Comparison of ENCODE assay signal across 17 mouse cellular contexts in genomic region chr19:59073006-59073405, GRCm38 (mm10). TPM values are rescaled to one million over a fixed set of nuclear protein-coding genes. Genes with fewer than 3 reads are reported as not detected.
A peak's percentile ranks its signal among the peaks of the same experiment; 100 is the strongest.
DNase-seq lines count a peak whose midpoint lies in the region; ATAC-seq and TF ChIP-seq lines count a peak whose summit lies in the region.
"Had no signal": no experiment of that assay in that cellular context is flagged by ENCODE, and none has a peak within 500 bp of the region (broad histone marks: within the 10 kb centered on the region; RNA-seq: fewer than 3 reads in every experiment).

No protein-coding gene starts in this region.

- peak; percentile 61 for DNase-seq in forebrain, embryonic 14.5 days (ENCODE audit: low spot score)
- DNase-seq in midbrain, postnatal 0 days (ENCODE audit: low spot score), result peak; percentile 44
- peak; percentile 24 for DNase-seq in cerebellum, adult 9-11 months
- no peak for DNase-seq in thymus, postnatal 4 days
- DNase-seq in frontal cortex, postnatal 36 days (ENCODE audit: low spot score in 2 of 2), result no peak
- DNase-seq: B cell, adult 2 months; gastrocnemius, postnatal 36 days; heart, postnatal 36 days; kidney, postnatal 14 days; layer of hippocampus, adult 9-11 months; liver; thymus, postnatal 25 days had no signal

- no peaks in the 10 kb centered on the region for H3K9me3 ChIP-seq in forebrain, embryonic 14.5 days (replicated peaks; ENCODE audit: control insufficient read depth, low read length)
- H3K9me3 ChIP-seq in forebrain, embryonic 12.5 days, result no peaks in the 10 kb centered on the region
- H3K9me3 ChIP-seq in midbrain, postnatal 0 days (ENCODE audit: low read length), result no peaks in the 10 kb centered on the region
- no peaks in the 10 kb centered on the region for H3K9me3 ChIP-seq in midbrain, embryonic 13.5 days
- H3K9me3 ChIP-seq in intestine, embryonic 16.5 days (ENCODE audit: control insufficient read depth, low read length), result no peaks in the 10 kb centered on the region
- H3K9me3 ChIP-seq: heart, embryonic 12.5 days; lung, embryonic 15.5 days had no signal

- TF ChIP-seq CTCF in midbrain, postnatal 0 days (IDR thresholded peaks at IDR 0.05), result no peak

- H3K27ac ChIP-seq in forebrain, embryonic 14.5 days (ENCODE audit: low read depth, low read length), result no peak overlapping the region
- no peak overlapping the region for H3K27ac ChIP-seq in forebrain, embryonic 12.5 days
- H3K27ac ChIP-seq in midbrain, postnatal 0 days (ENCODE audit: low read depth, low read length), result no peak overlapping the region
- H3K27ac ChIP-seq in midbrain, embryonic 13.5 days, result no peak overlapping the region
- no peak overlapping the region for H3K27ac ChIP-seq in intestine, embryonic 16.5 days (ENCODE audit: low read length)
- H3K27ac ChIP-seq: lung, embryonic 15.5 days had no signal

- no peak overlapping the region for H3K9ac ChIP-seq in forebrain, embryonic 14.5 days (ENCODE audit: low read length)
- no peak overlapping the region for H3K9ac ChIP-seq in forebrain, embryonic 12.5 days
- no peak overlapping the region for H3K9ac ChIP-seq in midbrain, postnatal 0 days (replicated peaks; ENCODE audit: low read length, poor library complexity, severe bottlenecking)
- H3K9ac ChIP-seq in midbrain, embryonic 13.5 days (replicated peaks), result no peak overlapping the region
- no peak overlapping the region for H3K9ac ChIP-seq in intestine, embryonic 16.5 days (ENCODE audit: low read depth, low read length)
- H3K9ac ChIP-seq: heart, embryonic 12.5 days; lung, embryonic 15.5 days had no signal

- no peaks in the 10 kb centered on the region for H3K36me3 ChIP-seq in forebrain, embryonic 14.5 days (ENCODE audit: control insufficient read depth, insufficient read depth, low read length)
- H3K36me3 ChIP-seq in forebrain, embryonic 12.5 days (replicated peaks), result no peaks in the 10 kb centered on the region
- no peaks in the 10 kb centered on the region for H3K36me3 ChIP-seq in midbrain, postnatal 0 days (ENCODE audit: insufficient read depth, low read length)
- H3K36me3 ChIP-seq in midbrain, embryonic 13.5 days, result no peaks in the 10 kb centered on the region
- no peaks in the 10 kb centered on the region for H3K36me3 ChIP-seq in intestine, embryonic 16.5 days (ENCODE audit: control insufficient read depth, insufficient read depth, low read length)
- H3K36me3 ChIP-seq: heart, embryonic 12.5 days; lung, embryonic 15.5 days had no signal

- 51% methylated on average over 6 of the region's 6 CpGs for WGBS in forebrain, embryonic 14.5 days
- WGBS in forebrain, embryonic 12.5 days, result 86% methylated on average over 6 of the region's 6 CpGs
- WGBS in midbrain, postnatal 0 days, result 74% methylated on average over 6 of the region's 6 CpGs
- 81% methylated on average over 6 of the region's 6 CpGs for WGBS in midbrain, embryonic 13.5 days
- 84% methylated on average over 6 of the region's 6 CpGs for WGBS in intestine, embryonic 16.5 days

- peaks cover 18% of the 10 kb centered on the region for H3K4me1 ChIP-seq in forebrain, embryonic 14.5 days (ENCODE audit: control insufficient read depth, insufficient read depth, low read length)
- peaks cover 11% of the 10 kb centered on the region for H3K4me1 ChIP-seq in forebrain, embryonic 12.5 days
- H3K4me1 ChIP-seq in midbrain, postnatal 0 days (ENCODE audit: insufficient read depth, low read length), result peaks cover 7% of the 10 kb centered on the region; the same call in 1 of the 2 replicates
- H3K4me1 ChIP-seq in midbrain, embryonic 13.5 days (replicated peaks), result peaks cover 9% of the 10 kb centered on the region; the same call in 1 of the 2 replicates
- H3K4me1 ChIP-seq in intestine, embryonic 16.5 days (ENCODE audit: control insufficient read depth, insufficient read depth, low read length), result peaks cover 8% of the 10 kb centered on the region; the same call in 1 of the 2 replicates

- ATAC-seq in forebrain, embryonic 14.5 days, result no peak
- no peak for ATAC-seq in forebrain, embryonic 12.5 days (ENCODE audit: low FRiP score)
- no peak for ATAC-seq in midbrain, postnatal 0 days (ENCODE audit: low FRiP score)
- ATAC-seq in midbrain, embryonic 13.5 days, result no peak
- ATAC-seq in intestine, embryonic 16.5 days, result no peak

- peak overlapping the region; percentile 1; the same call in 1 of the 2 replicates for H3K4me3 ChIP-seq in forebrain, embryonic 14.5 days (ENCODE audit: low read depth, low read length)
- no peak overlapping the region for H3K4me3 ChIP-seq in forebrain, embryonic 12.5 days (replicated peaks)
- H3K4me3 ChIP-seq in midbrain, postnatal 0 days (ENCODE audit: low read depth, low read length), result no peak overlapping the region
- H3K4me3 ChIP-seq in midbrain, embryonic 13.5 days (replicated peaks), result no peak overlapping the region
- no peak overlapping the region for H3K4me3 ChIP-seq in intestine, embryonic 16.5 days (ENCODE audit: low read length)
- H3K4me3 ChIP-seq: heart, embryonic 12.5 days; lung, embryonic 15.5 days had no signal

- H3K4me2 ChIP-seq in forebrain, embryonic 14.5 days (ENCODE audit: low read length), result peak overlapping the region; percentile 95
- no peak overlapping the region for H3K4me2 ChIP-seq in forebrain, embryonic 12.5 days
- H3K4me2 ChIP-seq in midbrain, postnatal 0 days (ENCODE audit: low read depth, low read length, poor library complexity, severe bottlenecking), result no peak overlapping the region
- no peak overlapping the region for H3K4me2 ChIP-seq in midbrain, embryonic 13.5 days (replicated peaks)
- no peak overlapping the region for H3K4me2 ChIP-seq in intestine, embryonic 16.5 days (ENCODE audit: low read depth, low read length)
- H3K4me2 ChIP-seq: heart, embryonic 12.5 days; lung, embryonic 15.5 days had no signal

- peaks cover 3% of the 10 kb centered on the region for H3K27me3 ChIP-seq in forebrain, embryonic 14.5 days (replicated peaks; ENCODE audit: control insufficient read depth, insufficient read depth, low read length)
- peaks cover 52% of the 10 kb centered on the region for H3K27me3 ChIP-seq in forebrain, embryonic 12.5 days
- H3K27me3 ChIP-seq in midbrain, postnatal 0 days (ENCODE audit: insufficient read depth, low read length), result no peaks in the 10 kb centered on the region
- peaks cover 53% of the 10 kb centered on the region for H3K27me3 ChIP-seq in midbrain, embryonic 13.5 days
- peaks cover 7% of the 10 kb centered on the region; the same call in 1 of the 2 replicates for H3K27me3 ChIP-seq in intestine, embryonic 16.5 days (replicated peaks; ENCODE audit: control insufficient read depth, insufficient read depth, low read length)

RNA-seq across cellular contexts. Expression of gene Shtn1, which starts 2.9 kb away (rescaled TPM):
- polyA plus RNA-seq in forebrain, embryonic 14.5 days (2014; fragmentation: Nextera tagmentation; extraction: Ambion mirVana), result 48.3 and 61.8 TPM in 2 replicates
- polyA plus RNA-seq in forebrain, embryonic 12.5 days (2016; fragmentation: Nextera tagmentation; extraction: Ambion mirVana), result 11.2 and 14.2 TPM in 2 replicates
- total RNA-seq in midbrain, postnatal 0 days (2014; rRNA removed), result 69.8 and 70.9 TPM in 2 replicates
- 67.5 and 68.1 TPM in 2 replicates for polyA plus RNA-seq in midbrain, postnatal 0 days (2015; fragmentation: Nextera tagmentation; extraction: Ambion mirVana)
- 15.5 and 19.0 TPM in 2 replicates for polyA plus RNA-seq in midbrain, embryonic 13.5 days (2015; fragmentation: Nextera tagmentation; extraction: Ambion mirVana)
- polyA plus RNA-seq in intestine, embryonic 16.5 days (2015; fragmentation: Nextera tagmentation; extraction: Ambion mirVana), result 15.1 and 15.4 TPM in 2 replicates

Comparison
In these comparisons a context has a peak if more than half of its experiments do, and no peak if none do; other contexts are left out.
1. DNase-seq: peak in forebrain, embryonic 14.5 days (single experiment), midbrain, postnatal 0 days (single experiment) and cerebellum, adult 9-11 months (single experiment); none in thymus, postnatal 4 days (single experiment) and frontal cortex, postnatal 36 days (0 of 2).